8 mouse cellular contexts compared by ENCODE assay signal in the genomic region with DNA sequence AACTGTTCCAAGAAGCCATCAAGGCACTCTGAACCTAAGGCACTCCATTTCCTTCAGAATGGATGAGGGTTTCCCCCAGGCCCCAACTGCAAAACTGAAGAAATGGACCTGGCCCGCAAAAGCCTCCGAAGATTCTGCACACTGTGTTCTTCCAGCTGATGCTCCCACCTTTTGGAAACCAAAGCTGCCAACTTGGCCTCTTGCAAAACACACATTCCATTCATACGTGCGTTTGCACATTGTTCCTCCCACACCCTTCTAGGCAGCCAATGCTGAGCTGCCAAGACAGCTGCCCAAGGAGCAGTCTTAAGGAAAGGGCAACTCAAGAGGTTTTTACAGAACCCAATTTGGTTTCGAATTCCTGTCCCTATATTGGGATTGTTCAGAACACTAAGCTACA. TPM values are rescaled to one million over a fixed set of nuclear protein-coding genes. Genes with fewer than 3 reads are reported as not detected.
DNase-seq lines count a peak whose midpoint lies in the region; ATAC-seq lines count a peak whose summit lies in the region.

No protein-coding gene starts in this region.

- no peak overlapping the region for H3K27ac ChIP-seq in kidney, embryonic 16.5 days (ENCODE audit: low read length)
- H3K27ac ChIP-seq in hindbrain, embryonic 13.5 days, result no peak overlapping the region

- no peaks in the 10 kb centered on the region for H3K4me1 ChIP-seq in kidney, embryonic 16.5 days (ENCODE audit: insufficient read depth, low read length)
- no peaks in the 10 kb centered on the region for H3K4me1 ChIP-seq in hindbrain, embryonic 13.5 days (replicated peaks)

- no peaks in the 10 kb centered on the region for H3K27me3 ChIP-seq in kidney, embryonic 16.5 days (ENCODE audit: insufficient read depth, low read length)
- no peaks in the 10 kb centered on the region for H3K27me3 ChIP-seq in hindbrain, embryonic 13.5 days

- H3K9me3 ChIP-seq in kidney, embryonic 16.5 days (ENCODE audit: low read length), result no peaks in the 10 kb centered on the region
- no peaks in the 10 kb centered on the region for H3K9me3 ChIP-seq in hindbrain, embryonic 13.5 days

- no peak for ATAC-seq in kidney, embryonic 16.5 days (ENCODE audit: low FRiP score, low TSS enrichment)
- ATAC-seq in hindbrain, embryonic 13.5 days (ENCODE audit: low FRiP score), result no peak

- no peak overlapping the region for H3K4me2 ChIP-seq in kidney, embryonic 16.5 days (replicated peaks; ENCODE audit: low read depth, low read length)
- H3K4me2 ChIP-seq in hindbrain, embryonic 13.5 days, result no peak overlapping the region

- WGBS in kidney, embryonic 16.5 days, result 74% methylated on average over 5 of the region's 5 CpGs
- WGBS in hindbrain, embryonic 13.5 days, result 79% methylated on average over 5 of the region's 5 CpGs

- 0 out of 2 replicates have a peak, but pooled peaks cover 17% of the 10 kb centered on the region for H3K36me3 ChIP-seq in kidney, embryonic 16.5 days (ENCODE audit: insufficient read depth, low read length)
- H3K36me3 ChIP-seq in hindbrain, embryonic 13.5 days, result peaks cover 15% of the 10 kb centered on the region; the same call in 1 of the 2 replicates

- no peak overlapping the region for H3K9ac ChIP-seq in kidney, embryonic 16.5 days (replicated peaks; ENCODE audit: low read length)
- no peak overlapping the region for H3K9ac ChIP-seq in hindbrain, embryonic 13.5 days

- DNase-seq in kidney, adult 11 months, result peak; percentile 72
- DNase-seq in brain, adult 2 months (ENCODE audit: low read depth, low spot score), result peak; percentile 40
- DNase-seq in kidney, adult 8-10 months, result peak; percentile 65 to 73
- peak; percentile 26 for DNase-seq in ovary, postnatal 14 days (ENCODE audit: low spot score)
- no peak for DNase-seq in layer of hippocampus, adult 11-12 months (ENCODE audit: low spot score)
- no peak for DNase-seq in yolk sac, embryonic 10.5 days (ENCODE audit: low spot score)

- no peak overlapping the region for H3K4me3 ChIP-seq in kidney, embryonic 16.5 days (ENCODE audit: low read length)
- H3K4me3 ChIP-seq in hindbrain, embryonic 13.5 days, result no peak overlapping the region

RNA-seq across cellular contexts. Expression of a gene that starts 44.9 kb away (rescaled TPM):
- 6.5 and 7.4 TPM in 2 replicates for polyA plus RNA-seq in kidney, embryonic 16.5 days (2015; fragmentation: Nextera tagmentation; extraction: Ambion mirVana)
- 18.9 and 20.3 TPM in 2 replicates for polyA plus RNA-seq in hindbrain, embryonic 13.5 days (2015; fragmentation: Nextera tagmentation; extraction: Ambion mirVana)

RNA-seq across cellular contexts. Expression of a gene that starts 45.4 kb away (rescaled TPM):
- polyA plus RNA-seq in kidney, embryonic 16.5 days (2015; fragmentation: Nextera tagmentation; extraction: Ambion mirVana), result 10.9 and 11.3 TPM in 2 replicates
- polyA plus RNA-seq in hindbrain, embryonic 13.5 days (2015; fragmentation: Nextera tagmentation; extraction: Ambion mirVana), result 17.7 and 18.9 TPM in 2 replicates

RNA-seq across cellular contexts. Expression of a gene that starts 56.9 kb away (rescaled TPM):
- 26.2 and 26.5 TPM in 2 replicates for polyA plus RNA-seq in kidney, embryonic 16.5 days (2015; fragmentation: Nextera tagmentation; extraction: Ambion mirVana)
- 18.5 and 18.8 TPM in 2 replicates for polyA plus RNA-seq in hindbrain, embryonic 13.5 days (2015; fragmentation: Nextera tagmentation; extraction: Ambion mirVana)

RNA-seq across cellular contexts. Expression of a gene that starts 56.9 kb away (rescaled TPM):
- polyA plus RNA-seq in kidney, embryonic 16.5 days (2015; fragmentation: Nextera tagmentation; extraction: Ambion mirVana), result 23.9 and 27.7 TPM in 2 replicates
- polyA plus RNA-seq in hindbrain, embryonic 13.5 days (2015; fragmentation: Nextera tagmentation; extraction: Ambion mirVana), result 9.6 and 11.3 TPM in 2 replicates

Comparison
In these comparisons a context has a peak if more than half of its experiments do, and no peak if none do; other contexts are left out.
1. DNase-seq: peak in kidney, adult 11 months (single experiment), brain, adult 2 months (single experiment), kidney, adult 8-10 months (2 of 2) and ovary, postnatal 14 days (single experiment); none in layer of hippocampus, adult 11-12 months (single experiment) and yolk sac, embryonic 10.5 days (single experiment).